Mouse (Mus musculus) left cerebral cortex, postnatal 4 days (tissue): ENCODE measurements at regions not wholly inside any gene's neighbourhood (a gene's known extent, or its start where the extent isn't known, plus 50 kb on each side); places are given as distances from the start of the nearest gene placed in this dataset.

ENCODE experiments used
- DNase-seq: peaks from one replicate; pipeline ENCODE4 v3.0.0-alpha.2; 2022
- intact Hi-C: fragments of 180-260 bp; cut with DNase I; formaldehyde crosslinking; loops from one replicate; pipeline ENCODE4 v1.15.1; 2025

GRCm38 (mm10) chr6:141001306-141001705, 247.8 kb upstream of the Pde3a start:
- intact Hi-C loops = no loop called here
- no peak for DNase-seq

GRCm38 (mm10) chr6:141015055-141015681, 233.9 kb upstream of the Pde3a start:
- intact Hi-C loops = no loop called here
- no peak for DNase-seq

GRCm38 (mm10) chr6:141023501-141023900, 225.6 kb upstream of the Pde3a start:
- no peak for DNase-seq
- intact Hi-C loops = no loop called here

GRCm38 (mm10) chr6:141027353-141027752, 221.7 kb upstream of the Pde3a start:
- DNase-seq = no peak
- intact Hi-C loops = no loop called here

GRCm38 (mm10) chr6:141027787-141028186, 221.3 kb upstream of the Pde3a start:
- intact Hi-C loops = no loop called here
- DNase-seq = no peak

GRCm38 (mm10) chr6:141034824-141035223, 214.2 kb upstream of the Pde3a start:
- intact Hi-C loops = no loop called here
- no peak for DNase-seq

- DNase-seq = peak; percentile 6
- intact Hi-C loops = no loop called here
These were observed 207.7 kb upstream of the Pde3a start for GRCm38 (mm10) chr6:141041358-141041757.

GRCm38 (mm10) chr6:141041781-141042625, 207.1 kb upstream of the Pde3a start:
- intact Hi-C loops = no loop called here
- DNase-seq = peak; percentile 37

GRCm38 (mm10) chr6:141048271-141048670, 200.8 kb upstream of the Pde3a start:
- intact Hi-C loops = no loop called here
- DNase-seq = no peak

GRCm38 (mm10) chr6:141050038-141050684, 198.9 kb upstream of the Pde3a start:
- no peak for DNase-seq
- intact Hi-C loops = no loop called here

- intact Hi-C loops = no loop called here
- no peak for DNase-seq
These were observed 195.0 kb upstream of the Pde3a start for GRCm38 (mm10) chr6:141054026-141054425.

- DNase-seq = no peak
- intact Hi-C loops = no loop called here
These were observed 189.7 kb upstream of the Pde3a start for GRCm38 (mm10) chr6:141059250-141059916.

GRCm38 (mm10) chr6:141065724-141066123, 183.3 kb upstream of the Pde3a start:
- DNase-seq = no peak
- intact Hi-C loops = no loop called here

- no peak for DNase-seq
These were observed 180.1 kb upstream of the Pde3a start for GRCm38 (mm10) chr6:141068861-141069467.

GRCm38 (mm10) chr6:141069896-141070295, 179.2 kb upstream of the Pde3a start:
- intact Hi-C loops = no loop called here
- DNase-seq = no peak

More at GRCm38 (mm10) chr6:141068861-141069467, 180.1 kb upstream of the Pde3a start:
- intact Hi-C loops = no loop called here

GRCm38 (mm10) chr6:141071507-141071906, 177.6 kb upstream of the Pde3a start:
- DNase-seq = no peak
- intact Hi-C loops = no loop called here

GRCm38 (mm10) chr6:141091076-141091780, 157.8 kb upstream of the Pde3a start:
- no peak for DNase-seq
- intact Hi-C loops = no loop called here

- no peak for DNase-seq
- intact Hi-C loops = no loop called here
These were observed 157.3 kb upstream of the Pde3a start for GRCm38 (mm10) chr6:141091781-141092140.

GRCm38 (mm10) chr6:141097338-141098122, 151.5 kb upstream of the Pde3a start:
- no peak for DNase-seq
- intact Hi-C loops = no loop called here
